Mouse (Mus musculus): ENCODE data around the gene Gsg1l. TPM values are rescaled to one million over a fixed set of nuclear protein-coding genes. Genes with fewer than 3 reads are reported as not detected.

Gsg1l gene
- polyA plus RNA-seq, 1 experiment from 2014 or later: 0.96 TPM

GRCm38 (mm10) chr7:125868570-125868969 is 213.6 kb downstream of the Gsg1l start:
- H3K36me3 ChIP-seq (ENCODE audit: insufficient read depth, low read length): no peaks in the 10 kb centered on the region
- ATAC-seq (ENCODE audit: low FRiP score, low TSS enrichment): no peak
- H3K27ac ChIP-seq (ENCODE audit: low read length): no peak overlapping the region
- H3K4me1 ChIP-seq (ENCODE audit: insufficient read depth, low read length): peaks cover 36% of the 10 kb centered on the region
- 82% methylated on average over 3 of the region's 3 CpGs for WGBS
- H3K4me2 ChIP-seq (replicated peaks; ENCODE audit: low read depth, low read length): no peak overlapping the region
- no peaks in the 10 kb centered on the region for H3K27me3 ChIP-seq (ENCODE audit: insufficient read depth, low read length)
- H3K4me3 ChIP-seq (ENCODE audit: low read length): no peak overlapping the region
- H3K9me3 ChIP-seq (ENCODE audit: low read length): no peaks in the 10 kb centered on the region
- no peak overlapping the region for H3K9ac ChIP-seq (replicated peaks; ENCODE audit: low read length)

GRCm38 (mm10) chr7:125865234-125865633 is 217.0 kb downstream of the Gsg1l start:
- 16% methylated on average over 11 of the region's 11 CpGs for WGBS
- Histone ChIP-seq H3K9ac (replicated peaks; ENCODE audit: low read length) (no peak overlapping the region), H3K36me3 (ENCODE audit: insufficient read depth, low read length) (no peaks in the 10 kb centered on the region), H3K9me3 (ENCODE audit: low read length) (no peaks in the 10 kb centered on the region), H3K27me3 (ENCODE audit: insufficient read depth, low read length) (no peaks in the 10 kb centered on the region), H3K4me3 (ENCODE audit: low read length) (no peak overlapping the region), H3K4me2 (replicated peaks; ENCODE audit: low read depth, low read length) (no peak overlapping the region), H3K27ac (ENCODE audit: low read length) (no peak overlapping the region), H3K4me1 (ENCODE audit: insufficient read depth, low read length) (peaks cover 26% of the 10 kb centered on the region)
- peak; percentile 83 for ATAC-seq (ENCODE audit: low FRiP score, low TSS enrichment)

- peaks cover 26% of the 10 kb centered on the region for H3K4me1 ChIP-seq (ENCODE audit: insufficient read depth, low read length)
- no peaks in the 10 kb centered on the region for H3K9me3 ChIP-seq (ENCODE audit: low read length)
- H3K27me3 ChIP-seq (ENCODE audit: insufficient read depth, low read length): no peaks in the 10 kb centered on the region
- WGBS: 23% methylated on average over 1 of the region's 1 CpGs
- no peak overlapping the region for H3K9ac ChIP-seq (replicated peaks; ENCODE audit: low read length)
- no peak overlapping the region for H3K4me2 ChIP-seq (replicated peaks; ENCODE audit: low read depth, low read length)
- ATAC-seq (ENCODE audit: low FRiP score, low TSS enrichment): no peak
- no peaks in the 10 kb centered on the region for H3K36me3 ChIP-seq (ENCODE audit: insufficient read depth, low read length)
- H3K27ac ChIP-seq (ENCODE audit: low read length): no peak overlapping the region
- H3K4me3 ChIP-seq (ENCODE audit: low read length): no peak overlapping the region
Observed at GRCm38 (mm10) chr7:125864026-125864425, 218.2 kb downstream of the Gsg1l start.

GRCm38 (mm10) chr7:125860421-125860820 is 221.8 kb downstream of the Gsg1l start:
- Histone ChIP-seq H3K4me1 (ENCODE audit: insufficient read depth, low read length) (peaks cover 16% of the 10 kb centered on the region), H3K4me3 (ENCODE audit: low read length) (no peak overlapping the region), H3K4me2 (replicated peaks; ENCODE audit: low read depth, low read length) (no peak overlapping the region), H3K36me3 (ENCODE audit: insufficient read depth, low read length) (no peaks in the 10 kb centered on the region), H3K9ac (replicated peaks; ENCODE audit: low read length) (no peak overlapping the region), H3K27ac (ENCODE audit: low read length) (no peak overlapping the region), H3K9me3 (ENCODE audit: low read length) (no peaks in the 10 kb centered on the region), H3K27me3 (ENCODE audit: insufficient read depth, low read length) (no peaks in the 10 kb centered on the region)
- 89% methylated on average over 9 of the region's 9 CpGs for WGBS
- no peak for ATAC-seq (ENCODE audit: low FRiP score, low TSS enrichment)

GRCm38 (mm10) chr7:125859564-125859963 is 222.6 kb downstream of the Gsg1l start:
- Histone ChIP-seq H3K4me2 (replicated peaks; ENCODE audit: low read depth, low read length) (no peak overlapping the region), H3K4me1 (ENCODE audit: insufficient read depth, low read length) (peaks cover 7% of the 10 kb centered on the region), H3K36me3 (ENCODE audit: insufficient read depth, low read length) (no peaks in the 10 kb centered on the region), H3K9me3 (ENCODE audit: low read length) (no peaks in the 10 kb centered on the region), H3K27ac (ENCODE audit: low read length) (no peak overlapping the region), H3K9ac (replicated peaks; ENCODE audit: low read length) (no peak overlapping the region), H3K4me3 (ENCODE audit: low read length) (no peak overlapping the region), H3K27me3 (ENCODE audit: insufficient read depth, low read length) (no peaks in the 10 kb centered on the region)
- no peak for ATAC-seq (ENCODE audit: low FRiP score, low TSS enrichment)
- 67% methylated on average over 3 of the region's 3 CpGs for WGBS

GRCm38 (mm10) chr7:125847528-125847866 is 234.7 kb downstream of the Gsg1l start:
- Histone ChIP-seq H3K9ac (replicated peaks; ENCODE audit: low read length) (no peak overlapping the region), H3K27ac (ENCODE audit: low read length) (no peak overlapping the region), H3K4me2 (replicated peaks; ENCODE audit: low read depth, low read length) (no peak overlapping the region), H3K36me3 (ENCODE audit: insufficient read depth, low read length) (peaks cover 15% of the 10 kb centered on the region; the same call in 1 of the 2 replicates), H3K4me3 (ENCODE audit: low read length) (no peak overlapping the region), H3K27me3 (ENCODE audit: insufficient read depth, low read length) (no peaks in the 10 kb centered on the region), H3K9me3 (ENCODE audit: low read length) (no peaks in the 10 kb centered on the region), H3K4me1 (ENCODE audit: insufficient read depth, low read length) (no peaks in the 10 kb centered on the region)
- 94% methylated on average over 2 of the region's 2 CpGs for WGBS
- ATAC-seq (ENCODE audit: low FRiP score, low TSS enrichment): no peak

GRCm38 (mm10) chr7:125846866-125847527 is 235.2 kb downstream of the Gsg1l start:
- no peaks in the 10 kb centered on the region for H3K27me3 ChIP-seq (ENCODE audit: insufficient read depth, low read length)
- H3K4me3 ChIP-seq (ENCODE audit: low read length): no peak overlapping the region
- no peak overlapping the region for H3K9ac ChIP-seq (replicated peaks; ENCODE audit: low read length)
- ATAC-seq (ENCODE audit: low FRiP score, low TSS enrichment): no peak
- H3K9me3 ChIP-seq (ENCODE audit: low read length): no peaks in the 10 kb centered on the region
- WGBS: 80% methylated on average over 8 of the region's 8 CpGs
- H3K4me1 ChIP-seq (ENCODE audit: insufficient read depth, low read length): no peaks in the 10 kb centered on the region
- H3K36me3 ChIP-seq (ENCODE audit: insufficient read depth, low read length): peaks cover 15% of the 10 kb centered on the region; the same call in 1 of the 2 replicates
- no peak overlapping the region for H3K27ac ChIP-seq (ENCODE audit: low read length)
- no peak overlapping the region for H3K4me2 ChIP-seq (replicated peaks; ENCODE audit: low read depth, low read length)

GRCm38 (mm10) chr7:125845611-125846010 is 236.6 kb downstream of the Gsg1l start:
- Histone ChIP-seq H3K36me3 (ENCODE audit: insufficient read depth, low read length) (peaks cover 4% of the 10 kb centered on the region; the same call in 1 of the 2 replicates), H3K4me1 (ENCODE audit: insufficient read depth, low read length) (no peaks in the 10 kb centered on the region), H3K9me3 (ENCODE audit: low read length) (no peaks in the 10 kb centered on the region), H3K27me3 (ENCODE audit: insufficient read depth, low read length) (no peaks in the 10 kb centered on the region), H3K4me2 (replicated peaks; ENCODE audit: low read depth, low read length) (no peak overlapping the region), H3K9ac (replicated peaks; ENCODE audit: low read length) (no peak overlapping the region), H3K27ac (ENCODE audit: low read length) (no peak overlapping the region), H3K4me3 (ENCODE audit: low read length) (no peak overlapping the region)
- no peak for ATAC-seq (ENCODE audit: low FRiP score, low TSS enrichment)
- WGBS: 42% methylated on average over 1 of the region's 1 CpGs

GRCm38 (mm10) chr7:125838078-125838742 is 244.0 kb downstream of the Gsg1l start:
- Histone ChIP-seq H3K27ac (ENCODE audit: low read length) (no peak overlapping the region), H3K36me3 (ENCODE audit: insufficient read depth, low read length) (no peaks in the 10 kb centered on the region), H3K4me2 (replicated peaks; ENCODE audit: low read depth, low read length) (no peak overlapping the region), H3K4me3 (ENCODE audit: low read length) (no peak overlapping the region), H3K9ac (replicated peaks; ENCODE audit: low read length) (no peak overlapping the region), H3K4me1 (ENCODE audit: insufficient read depth, low read length) (no peaks in the 10 kb centered on the region), H3K27me3 (ENCODE audit: insufficient read depth, low read length) (no peaks in the 10 kb centered on the region), H3K9me3 (ENCODE audit: low read length) (no peaks in the 10 kb centered on the region)
- ATAC-seq (ENCODE audit: low FRiP score, low TSS enrichment): no peak
- WGBS: 83% methylated on average over 5 of the region's 5 CpGs

- H3K4me2 ChIP-seq (replicated peaks; ENCODE audit: low read depth, low read length): no peak overlapping the region
- 93% methylated on average over 2 of the region's 2 CpGs for WGBS
- H3K9ac ChIP-seq (replicated peaks; ENCODE audit: low read length): no peak overlapping the region
- H3K27me3 ChIP-seq (ENCODE audit: insufficient read depth, low read length): no peaks in the 10 kb centered on the region
- H3K9me3 ChIP-seq (ENCODE audit: low read length): no peaks in the 10 kb centered on the region
- H3K27ac ChIP-seq (ENCODE audit: low read length): no peak overlapping the region
- no peak overlapping the region for H3K4me3 ChIP-seq (ENCODE audit: low read length)
- peaks cover 3% of the 10 kb centered on the region; the same call in 1 of the 2 replicates for H3K36me3 ChIP-seq (ENCODE audit: insufficient read depth, low read length)
- no peak for ATAC-seq (ENCODE audit: low FRiP score, low TSS enrichment)
- 0 out of 2 replicates have a peak, but pooled peaks cover under 1% of the 10 kb centered on the region for H3K4me1 ChIP-seq (ENCODE audit: insufficient read depth, low read length)
Observed at GRCm38 (mm10) chr7:125833471-125833870, 248.7 kb downstream of the Gsg1l start.

Measured in kidney, embryonic 16.5 days (tissue).